ENCODE assay signal across 14 mouse cellular contexts in the genomic region with DNA sequence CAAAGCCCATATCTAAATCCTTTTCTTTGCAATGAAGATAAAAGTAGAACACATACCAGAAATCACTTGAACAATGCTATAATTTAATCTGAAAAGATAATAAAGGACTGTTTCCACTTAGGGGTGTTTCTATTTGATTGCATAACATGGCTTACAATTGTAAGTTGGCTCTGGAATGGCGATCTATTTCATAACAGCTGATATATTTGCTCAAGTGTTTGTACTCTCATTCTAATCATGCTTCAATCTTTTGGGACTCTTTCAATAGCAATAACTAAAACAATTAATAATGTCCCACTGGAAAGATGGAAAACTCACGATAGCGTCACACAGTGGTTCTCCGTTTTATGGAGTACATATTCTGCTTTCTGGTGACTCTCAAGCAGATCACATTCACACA.
"Had no signal": no experiment of that assay in that cellular context is flagged by ENCODE, and none has a peak within 500 bp of the region (broad histone marks: within the 10 kb centered on the region; RNA-seq: fewer than 3 reads in every experiment).

No protein-coding gene starts in this region.

- H3K27me3 ChIP-seq: liver, embryonic 15.5 days had no signal

- H3K36me3 ChIP-seq: liver, embryonic 15.5 days had no signal

- H3K4me3 ChIP-seq: left cerebral cortex, adult 2 months; liver, embryonic 15.5 days had no signal

- H3K27ac ChIP-seq: hindbrain, postnatal 0 days; left cerebral cortex, adult 2 months; liver, embryonic 15.5 days had no signal

- H3K9ac ChIP-seq: liver, embryonic 15.5 days had no signal

- H3K9me3 ChIP-seq: liver, embryonic 15.5 days had no signal

- ATAC-seq: hindbrain, postnatal 0 days; inflammation-experienced regulatory T-cells, adult 6 months; intestine, embryonic 16.5 days had no signal

- DNase-seq: kidney, adult 2 months; kidney, postnatal 10 days; kidney, postnatal 36 days; layer of hippocampus, postnatal 36 days; midbrain, embryonic 14.5 days; thymus, adult 18-20 months; thymus, postnatal 36 days had no signal

- H3K4me1 ChIP-seq: liver, embryonic 15.5 days had no signal

- H3K4me2 ChIP-seq: liver, embryonic 11.5 days; liver, embryonic 15.5 days; midbrain, embryonic 11.5 days had no signal
